Mouse (Mus musculus) kidney, postnatal 10 days (tissue): Measurements from ENCODE around the gene Odr4.

Experiments
- DNase-seq: peaks from one replicate; pipeline ENCODE4 v3.0.0; 2021; ENCODE audit warnings: mixed read lengths

The Odr4 gene

DNA sequence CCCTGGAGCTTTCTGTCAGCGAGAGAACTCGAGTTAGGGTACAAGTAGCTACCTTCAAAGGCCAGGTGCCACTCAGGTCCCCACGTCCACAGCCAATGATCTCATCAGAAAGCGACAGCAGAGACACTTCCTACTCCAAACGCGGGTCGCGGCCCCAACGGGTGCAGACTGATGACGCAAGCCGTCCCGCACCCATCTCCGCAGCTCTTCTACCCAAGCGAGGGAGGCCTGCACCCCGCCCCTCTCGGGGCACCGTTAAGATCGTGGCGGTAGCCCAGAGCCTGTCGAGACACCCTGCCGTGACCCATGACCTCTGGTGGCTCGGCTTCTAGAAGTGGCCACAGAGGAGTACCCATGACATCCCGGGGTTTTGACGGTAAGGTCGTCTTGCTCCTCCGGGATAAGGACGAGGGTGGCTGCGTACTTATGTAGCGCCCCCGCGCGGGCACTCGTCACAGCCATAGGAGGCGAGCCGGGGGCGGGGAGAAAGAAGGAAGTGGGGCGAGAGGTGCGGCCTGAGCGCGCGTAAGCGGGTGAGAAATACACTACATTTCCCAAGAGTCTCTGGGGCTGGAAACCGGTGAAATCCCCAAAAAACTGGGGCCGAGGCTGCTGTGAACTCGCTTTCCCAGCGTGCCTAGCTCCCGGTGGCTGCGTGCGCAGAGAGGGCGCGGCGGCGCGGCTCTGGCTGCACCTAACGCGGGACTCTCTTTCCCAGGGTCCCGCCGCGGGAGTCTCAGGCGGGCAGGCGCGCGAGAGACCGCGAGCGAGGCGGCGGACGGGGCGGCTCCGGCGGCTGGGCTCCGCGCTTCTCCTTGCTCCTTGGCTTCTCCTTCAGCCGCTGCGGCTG is at the start of gene Odr4, which contains the start of gene Tpr:
Gene Odr4, minus strand, starts transcription at position 443 of the 850 bp plus-strand sequence.
Gene Tpr, plus strand, starts transcription at position 201 of the 850 bp plus-strand sequence.
- DNase-seq: peak; percentile 99

DNA sequence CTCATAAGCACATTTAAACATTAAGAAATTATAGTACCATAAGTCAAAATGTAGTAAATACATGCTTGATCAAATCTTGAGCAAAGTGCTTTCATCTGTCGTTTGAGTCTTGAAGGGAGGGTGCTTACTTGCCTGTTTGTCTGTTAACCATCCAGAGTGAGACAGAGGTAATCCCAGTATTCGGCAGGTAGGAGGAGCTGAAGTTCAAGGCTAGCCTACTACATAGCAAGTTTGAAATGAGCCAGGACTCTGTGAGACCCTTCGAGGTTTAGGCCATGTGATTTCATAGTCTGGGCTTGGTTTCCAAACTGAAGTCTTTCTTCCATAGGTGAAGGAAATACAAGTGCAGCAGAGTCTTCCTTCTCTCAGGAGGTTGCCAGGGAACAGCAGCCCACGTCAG is 48.9 kb upstream of the Odr4 start:
- DNase-seq: no peak

DNA sequence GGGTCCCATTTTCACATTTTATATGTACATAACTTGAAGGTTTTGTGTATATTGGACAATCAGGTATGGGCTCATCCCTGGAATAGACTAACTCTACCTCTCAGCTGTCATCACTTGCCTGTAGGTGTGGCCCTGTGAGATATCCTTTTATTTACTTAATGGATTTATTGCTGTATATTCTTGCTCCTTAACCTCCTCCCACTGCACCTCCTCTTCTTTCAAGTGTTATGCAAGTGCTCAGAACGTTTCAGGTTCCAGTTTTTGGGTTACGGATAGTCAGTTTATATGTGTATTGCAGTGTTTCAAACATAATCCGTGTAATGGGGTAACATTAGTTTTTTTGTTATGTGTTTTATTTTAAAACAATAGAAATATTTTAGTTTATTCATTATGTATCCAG is 45.8 kb upstream of the Odr4 start:
- DNase-seq: no peak

DNA sequence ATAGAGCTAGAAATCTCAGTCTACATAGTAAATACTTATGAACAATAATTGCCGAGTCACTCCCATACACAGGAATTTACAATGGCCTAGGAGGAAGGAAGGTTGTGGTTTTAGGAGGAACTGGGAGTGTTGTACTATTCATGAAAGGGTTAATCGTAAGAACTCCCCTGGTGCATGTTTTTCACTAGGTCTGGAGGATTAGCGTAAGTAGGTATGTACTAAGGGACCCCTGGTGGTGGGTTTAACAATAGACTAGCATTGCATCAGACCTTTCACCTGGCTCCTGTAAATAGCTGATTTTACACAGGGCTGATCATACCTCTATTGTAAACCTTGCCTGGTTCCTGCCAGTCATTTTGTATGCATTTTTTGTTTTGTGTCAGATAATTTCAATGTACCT is 33.3 kb upstream of the Odr4 start:
- DNase-seq: no peak

DNA sequence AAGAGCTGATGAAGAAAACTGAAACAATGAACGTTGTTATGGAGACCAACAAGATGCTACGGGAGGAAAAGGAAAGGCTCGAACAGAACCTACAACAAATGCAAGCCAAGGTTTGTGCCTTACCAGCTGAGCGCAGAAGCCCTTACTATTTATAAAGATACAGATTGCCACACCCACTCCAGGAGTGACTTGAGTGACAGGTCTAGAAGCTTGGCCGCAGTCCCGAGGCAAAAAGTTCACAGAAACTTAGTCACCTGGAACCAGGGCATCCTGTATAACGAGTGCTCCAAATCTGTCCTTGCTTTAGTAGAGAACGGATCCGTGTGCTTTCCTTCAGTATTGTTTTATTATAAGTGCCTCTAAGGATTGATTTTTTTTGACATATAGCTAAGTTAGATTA is 32.8 kb upstream of the Odr4 start:
- DNase-seq: peak; percentile 13

DNA sequence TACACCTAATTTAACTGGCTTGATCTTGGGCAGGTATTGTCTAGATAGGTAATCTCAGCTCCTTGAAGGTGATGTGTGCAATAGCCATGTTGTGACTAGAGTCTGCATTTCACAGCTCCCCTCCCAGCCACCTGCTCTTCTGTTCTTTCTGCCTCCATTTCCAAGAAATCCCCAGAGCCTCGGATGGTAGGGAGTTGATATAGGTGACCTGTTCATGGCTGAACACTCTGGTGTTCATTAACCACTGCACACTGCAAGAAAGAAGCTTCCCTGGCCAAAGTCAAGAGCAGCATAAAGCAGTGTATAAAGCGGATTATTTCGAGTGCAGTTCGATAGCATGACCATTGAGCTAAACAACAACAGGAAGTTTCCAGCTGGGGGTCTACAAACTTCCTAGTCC is 25.5 kb upstream of the Odr4 start:
- DNase-seq: no peak

DNA sequence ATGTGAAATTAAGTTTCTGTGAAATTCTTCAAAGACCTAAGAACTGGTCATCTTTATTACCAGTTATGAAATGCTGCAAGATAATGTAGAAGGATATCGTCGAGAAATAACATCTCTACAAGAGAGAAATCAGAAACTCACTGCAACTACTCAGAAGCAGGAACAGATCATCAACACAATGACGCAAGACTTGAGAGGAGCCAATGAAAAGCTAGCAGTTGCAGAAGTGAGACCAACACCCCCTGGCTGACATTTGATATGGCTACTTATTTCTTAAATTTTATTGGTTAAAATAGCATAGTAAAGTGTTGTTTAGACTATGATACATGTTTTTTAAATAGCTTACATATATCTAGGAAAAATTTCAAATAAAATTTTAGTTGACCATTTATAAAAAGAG is 23.1 kb upstream of the Odr4 start:
- no peak for DNase-seq

DNA sequence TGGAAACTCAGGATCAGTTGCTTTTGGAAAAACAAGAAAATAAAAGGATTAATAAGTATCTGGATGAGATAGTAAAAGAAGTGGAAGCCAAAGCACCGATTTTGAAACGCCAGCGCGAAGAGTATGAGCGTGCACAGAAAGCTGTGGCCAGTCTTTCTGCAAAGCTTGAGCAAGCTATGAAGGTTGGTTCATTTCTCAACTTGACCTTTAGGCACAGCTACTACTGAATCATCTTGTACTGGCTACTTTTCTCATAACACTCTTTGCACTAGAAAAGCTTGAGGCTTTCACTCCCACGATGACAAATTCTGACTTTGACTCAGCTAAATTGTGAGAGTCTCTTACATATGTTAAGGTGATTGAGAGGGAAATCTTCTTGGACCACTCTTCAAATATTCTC is 17.1 kb upstream of the Odr4 start:
- DNase-seq: no peak

DNA sequence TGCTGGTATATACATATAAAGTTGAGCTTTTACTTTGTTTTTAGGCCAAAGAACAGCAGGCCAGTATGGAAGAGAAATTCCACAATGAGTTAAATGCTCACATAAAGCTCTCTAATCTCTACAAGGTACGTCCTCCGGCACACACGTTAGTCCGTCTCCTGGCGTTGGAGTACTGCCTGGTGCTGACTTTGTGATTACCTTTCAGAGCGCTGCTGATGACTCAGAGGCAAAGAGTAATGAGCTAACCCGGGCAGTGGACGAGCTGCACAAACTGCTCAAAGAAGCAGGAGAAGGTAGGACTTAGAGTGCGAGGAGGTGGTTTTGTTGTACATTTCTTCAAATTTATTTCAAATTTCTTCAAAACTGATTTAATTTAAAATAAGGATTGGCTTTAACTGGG is 14.4 kb upstream of the Odr4 start:
- no peak for DNase-seq

DNA sequence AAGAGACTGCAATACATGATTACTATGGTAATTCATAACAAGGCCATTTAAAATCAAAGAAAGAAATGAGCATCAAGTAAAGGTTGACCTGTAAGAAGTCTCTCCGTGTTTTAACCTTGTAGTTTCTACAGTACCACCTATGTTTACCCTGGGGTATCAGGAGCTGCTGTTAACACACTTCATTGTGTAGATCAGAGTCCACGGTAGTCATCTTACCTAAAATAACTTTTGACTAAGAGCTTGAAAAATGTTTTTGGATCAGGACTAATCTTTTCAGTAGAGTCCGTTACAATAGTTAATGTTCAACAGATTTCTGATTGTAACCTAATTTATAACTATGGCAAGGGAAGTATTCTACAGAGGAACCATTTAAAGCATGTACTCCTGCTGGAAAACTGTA is 11.7 kb upstream of the Odr4 start:
- DNase-seq: no peak

DNA sequence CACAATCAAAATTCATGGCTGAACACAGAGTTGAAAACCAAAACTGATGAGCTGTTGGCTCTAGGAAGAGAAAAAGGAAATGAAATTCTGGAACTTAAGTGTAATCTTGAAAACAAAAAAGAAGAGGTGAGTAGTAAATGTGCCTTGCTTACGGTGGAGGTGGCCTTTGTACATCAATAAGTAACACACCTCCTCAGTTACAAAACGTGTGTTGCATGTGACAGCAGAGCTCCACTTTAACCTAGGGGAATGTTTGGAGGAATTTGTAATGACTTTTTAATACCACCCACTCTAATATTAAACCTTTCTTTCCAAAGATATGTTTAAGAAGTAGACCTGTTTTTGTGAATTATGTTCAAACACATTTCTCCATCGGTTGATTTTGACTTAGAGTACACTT is 11.0 kb upstream of the Odr4 start:
- no peak for DNase-seq

DNA sequence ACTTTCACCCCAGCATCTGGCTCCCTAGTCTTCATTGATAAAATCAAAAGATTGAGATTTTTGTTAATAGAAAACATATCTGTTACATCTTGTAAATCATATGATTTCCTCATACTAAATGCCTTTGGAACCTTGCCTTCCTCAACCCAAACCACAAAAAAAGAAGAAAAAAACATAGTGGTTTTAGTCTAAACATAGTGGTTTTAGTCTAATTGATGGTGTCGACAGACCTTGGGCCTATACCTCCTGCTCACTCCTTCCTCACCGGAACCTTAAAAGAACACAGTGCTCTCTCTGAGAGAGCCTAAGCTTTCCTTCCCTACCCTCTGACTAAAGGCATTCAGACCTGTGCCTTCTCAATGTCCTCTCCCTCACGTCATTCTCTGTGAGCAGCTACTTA is 3.1 kb upstream of the Odr4 start:
- no peak for DNase-seq

DNA sequence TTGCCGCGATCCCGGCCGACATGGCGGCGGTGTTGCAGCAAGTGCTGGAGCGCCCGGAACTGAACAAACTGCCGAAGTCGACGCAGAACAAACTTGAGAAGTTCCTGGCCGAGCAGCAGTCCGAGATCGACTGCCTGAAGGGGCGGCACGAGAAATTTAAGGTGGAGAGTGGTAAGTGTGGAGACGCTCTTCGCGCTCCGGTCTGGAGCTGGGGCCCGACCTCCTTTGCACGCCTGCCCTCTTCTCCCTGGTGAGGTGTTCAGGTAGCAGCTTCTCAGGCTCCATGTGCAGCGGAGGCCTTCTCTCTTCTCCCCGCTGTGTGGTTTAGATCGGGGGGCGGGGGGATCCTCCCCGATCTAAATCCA is 590 bp upstream of the Odr4 start:
- DNase-seq: no peak

DNA sequence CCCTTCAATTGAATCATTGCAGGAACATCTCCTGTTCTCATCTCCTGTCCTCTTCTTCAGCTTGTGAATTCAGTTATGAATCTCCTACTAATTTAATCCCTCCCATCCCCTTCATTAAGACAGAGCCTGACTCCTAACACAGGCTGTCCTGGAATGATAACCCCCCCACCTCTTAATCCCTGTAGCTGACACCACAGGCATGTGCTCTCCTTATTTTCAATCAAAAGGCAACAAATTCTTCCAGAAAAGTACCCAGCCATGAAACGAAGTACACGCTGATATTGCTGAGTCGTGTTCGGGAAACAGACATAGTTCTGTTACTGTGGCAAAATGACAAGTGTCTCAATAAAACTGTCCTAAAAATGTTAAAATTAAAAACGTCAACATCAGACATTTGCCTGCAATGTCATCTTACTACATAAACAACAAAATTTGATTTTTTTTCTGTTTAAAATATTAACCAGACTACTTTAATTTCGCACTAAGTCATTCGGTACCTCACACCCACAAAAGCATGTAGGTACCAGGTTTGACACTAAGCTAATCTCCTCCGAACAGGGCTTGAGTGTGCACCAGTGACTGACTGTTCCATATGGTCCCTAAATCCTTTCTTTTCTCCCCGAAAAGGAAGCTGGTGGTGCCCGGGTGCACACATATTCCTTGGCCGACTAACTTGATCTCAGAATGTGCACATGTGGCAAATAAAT is 796 bp downstream of the Odr4 start:
- DNase-seq: no peak

DNA sequence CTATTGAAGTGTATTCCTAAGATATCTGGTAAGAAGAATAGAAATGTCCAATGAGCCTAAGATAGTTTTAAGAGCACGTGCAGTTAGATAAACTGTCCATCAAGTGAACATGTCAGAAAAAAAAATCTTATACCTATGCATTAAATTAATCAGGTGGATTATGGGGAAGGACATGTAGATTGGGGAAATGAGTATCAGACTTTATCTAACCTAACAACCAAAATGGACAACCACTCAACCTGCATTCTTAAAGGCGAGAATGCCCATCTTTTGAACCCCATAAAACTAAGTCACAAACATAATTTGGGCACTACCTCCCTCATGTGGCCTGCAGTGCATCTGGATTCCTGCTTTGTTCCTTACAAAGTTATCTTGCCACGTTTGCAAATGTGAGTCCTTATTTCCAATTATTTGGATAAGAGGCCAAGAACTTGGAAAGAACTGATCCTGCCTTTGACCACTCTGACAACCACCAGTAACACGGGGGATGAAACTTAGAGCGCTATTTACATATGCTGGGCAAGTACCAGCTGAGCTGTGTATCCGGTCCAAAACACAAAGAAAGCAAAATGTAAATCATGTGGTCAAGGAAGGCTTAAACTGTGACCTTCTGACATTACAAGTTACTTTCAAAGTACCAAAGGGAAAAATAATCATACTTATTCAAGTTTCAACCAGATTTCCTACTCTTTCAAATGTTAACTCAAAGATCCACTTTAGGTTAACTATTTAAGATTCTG is 3.3 kb downstream of the Odr4 start:
- no peak for DNase-seq

DNA sequence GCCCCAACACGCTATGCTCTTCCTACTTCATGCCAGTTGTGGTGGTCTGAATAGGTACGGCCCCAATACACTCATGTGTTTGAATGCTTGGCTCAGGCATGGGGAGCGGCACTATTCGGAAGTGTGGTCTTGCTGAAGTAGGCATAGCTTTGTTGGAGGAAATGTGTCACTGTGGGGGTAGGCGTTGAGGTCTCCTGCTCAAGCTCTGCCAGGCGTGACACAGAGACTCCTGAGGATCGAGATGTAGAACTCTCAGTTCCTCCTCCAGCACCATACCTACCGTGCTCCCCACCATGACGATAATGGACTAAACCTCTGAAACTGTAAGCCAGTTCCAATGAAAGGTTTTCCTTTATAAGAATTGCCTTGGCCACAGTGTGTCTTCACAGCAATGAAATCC is 5.3 kb downstream of the Odr4 start:
- DNase-seq: no peak

DNA sequence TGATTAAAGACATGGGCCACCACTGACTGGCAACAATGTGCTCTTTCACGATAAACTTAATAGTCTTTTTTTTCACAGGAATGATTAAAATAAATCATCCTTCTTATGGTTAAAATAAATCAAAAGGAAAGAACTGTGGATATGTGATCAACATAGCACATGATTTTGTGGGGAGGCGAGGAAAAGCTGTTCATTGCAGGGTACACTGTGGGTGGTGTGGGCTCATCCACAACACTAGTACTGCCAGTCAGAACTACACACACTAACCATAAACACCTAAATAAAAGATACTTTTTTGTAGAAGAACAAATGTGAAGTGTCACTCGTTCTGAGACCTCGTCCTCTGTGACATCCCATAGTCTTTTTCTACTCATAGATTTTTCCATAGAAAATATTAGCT is 8.7 kb downstream of the Odr4 start:
- no peak for DNase-seq

DNA sequence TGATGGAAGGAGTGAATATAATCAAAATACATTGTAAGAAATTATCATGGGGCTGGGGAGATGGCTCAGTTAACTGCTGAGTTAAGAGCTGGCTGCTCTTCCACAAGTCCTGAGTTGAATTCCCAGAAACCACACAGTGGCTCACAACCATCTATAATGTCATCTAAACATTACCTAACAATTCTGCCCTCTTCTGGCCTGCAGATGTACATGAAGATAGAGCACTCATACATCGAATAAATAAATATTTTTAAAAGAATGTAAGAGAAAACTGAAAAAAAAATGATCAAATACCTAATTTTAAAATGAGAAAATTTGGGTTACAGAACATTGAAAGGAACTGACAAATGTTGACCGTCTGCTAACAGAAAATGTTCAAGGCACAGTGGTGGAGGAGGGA is 18.6 kb downstream of the Odr4 start:
- no peak for DNase-seq

DNA sequence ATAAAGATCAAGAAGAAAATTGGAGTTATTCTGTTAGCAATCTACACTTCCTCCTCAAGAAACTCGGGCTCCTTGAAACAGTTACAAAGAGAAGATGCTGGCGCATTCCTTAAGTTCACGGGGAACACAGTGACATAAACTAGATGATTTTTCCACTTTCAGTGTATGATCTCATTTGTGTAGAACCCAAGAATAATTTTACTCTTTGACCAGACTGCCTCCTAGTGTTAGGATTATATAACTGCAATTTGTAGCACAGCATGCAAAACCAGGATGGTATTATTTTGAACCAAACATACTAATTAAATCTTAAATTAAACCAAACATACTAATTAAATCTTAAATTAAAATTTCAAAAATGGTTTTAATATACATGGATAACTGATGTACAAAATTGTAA is 20.0 kb downstream of the Odr4 start:
- DNase-seq: no peak

DNA sequence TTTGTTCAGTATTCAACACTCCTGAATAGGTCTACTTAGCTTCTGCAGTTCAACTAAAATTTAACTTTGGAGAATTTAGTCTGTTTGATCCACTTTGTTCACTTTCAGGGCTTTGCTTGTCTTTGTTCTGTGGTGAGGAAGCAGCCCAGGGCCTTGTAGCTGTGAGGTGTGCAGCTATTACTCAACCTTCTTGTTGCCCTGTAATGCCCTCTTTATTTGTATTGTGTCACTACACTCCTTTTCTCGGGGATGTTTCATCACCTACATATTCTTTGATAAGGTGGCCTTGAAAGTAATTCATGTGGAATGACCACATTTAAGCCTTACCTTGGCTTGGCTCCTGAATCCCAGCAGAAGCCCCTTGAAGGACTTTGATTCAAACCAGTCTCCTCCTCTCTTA is 32.0 kb downstream of the Odr4 start:
- DNase-seq: no peak

DNA sequence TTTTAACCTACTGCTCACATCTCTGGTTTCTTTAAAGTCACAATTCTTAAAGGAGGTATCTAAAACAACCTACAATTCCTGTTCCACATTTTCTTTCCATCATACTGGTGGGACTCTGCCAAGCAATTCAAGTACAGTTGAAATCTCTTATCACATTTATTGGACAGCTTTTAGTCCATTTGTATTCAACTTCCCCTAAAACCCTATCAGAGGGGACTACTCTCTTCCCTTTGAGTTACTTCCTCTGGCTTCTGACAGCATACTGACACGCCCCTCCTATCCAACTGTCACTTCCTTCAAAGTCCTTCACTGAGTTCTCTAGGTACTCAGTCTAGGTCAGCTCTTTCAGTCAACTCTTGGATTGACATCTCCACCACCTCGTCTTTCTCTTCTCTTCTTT is 57.8 kb downstream of the Odr4 start:
- no peak for DNase-seq

DNA sequence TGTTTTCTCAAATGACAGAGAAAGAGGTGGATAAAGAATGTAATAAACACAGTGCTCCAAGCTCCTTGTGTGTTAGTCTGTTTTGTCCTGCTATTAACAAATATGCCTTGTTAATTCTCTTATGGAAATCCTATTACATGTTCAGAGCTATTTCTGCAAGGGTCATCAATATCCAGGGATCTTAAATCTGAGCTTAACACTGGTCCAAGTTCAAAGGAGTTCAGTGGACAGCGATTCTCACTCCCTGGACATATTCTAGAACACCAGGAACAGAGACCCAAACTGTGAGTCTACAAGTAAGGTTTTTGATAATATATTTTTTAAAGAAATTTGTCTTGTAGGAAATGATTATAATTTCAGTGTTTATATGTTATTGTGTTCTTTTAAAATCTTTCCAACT is 73.7 kb downstream of the Odr4 start, which contains the start of gene Pdc:
Gene Pdc, plus strand, starts transcription at position 213 of the 400 bp plus-strand sequence.
- no peak for DNase-seq
